Mouse (Mus musculus) c-Kit-positive CD71-positive TER-119-positive erythroid progenitor cells, embryonic 14.5 days (primary cell): ENCODE results near the gene Fabp1.
A peak's percentile ranks its signal among the peaks of the same experiment; 100 is the strongest.

Experiments used
- DNase-seq: peaks from one replicate; pipeline ENCODE4 v3.0.0-alpha.2; 2013; ENCODE audit warnings: low spot score

Gene Fabp1

GRCm38 (mm10) chr6:71199612-71200011 lies at the start of gene Fabp1:
TSS of gene Fabp1 (plus strand) at chr6:71199827.
- DNase-seq = no peak

- DNase-seq = no peak
Observed at GRCm38 (mm10) chr6:71151098-71151497, 48.5 kb upstream of the Fabp1 start.

GRCm38 (mm10) chr6:71153486-71153885 lies 46.1 kb upstream of the Fabp1 start:
- DNase-seq = no peak

- no peak for DNase-seq
Observed at GRCm38 (mm10) chr6:71154861-71155260, 44.8 kb upstream of the Fabp1 start.

- peak; percentile 25 for DNase-seq
Observed at GRCm38 (mm10) chr6:71156674-71157326, 42.8 kb upstream of the Fabp1 start.

- no peak for DNase-seq
Observed at GRCm38 (mm10) chr6:71161290-71161689, 38.3 kb upstream of the Fabp1 start.

- no peak for DNase-seq
Observed at GRCm38 (mm10) chr6:71162269-71162668, 37.4 kb upstream of the Fabp1 start.

GRCm38 (mm10) chr6:71164394-71164793 lies 35.2 kb upstream of the Fabp1 start:
- DNase-seq = no peak

- DNase-seq = no peak
Observed at GRCm38 (mm10) chr6:71166551-71167169, 33.0 kb upstream of the Fabp1 start.

GRCm38 (mm10) chr6:71172812-71173580 lies 26.6 kb upstream of the Fabp1 start:
- DNase-seq = no peak

- no peak for DNase-seq
Observed at GRCm38 (mm10) chr6:71180596-71180995, 19.0 kb upstream of the Fabp1 start.

- no peak for DNase-seq
Observed at GRCm38 (mm10) chr6:71184941-71185604, 14.6 kb upstream of the Fabp1 start.

GRCm38 (mm10) chr6:71189578-71189977 lies 10.0 kb upstream of the Fabp1 start:
- no peak for DNase-seq

- no peak for DNase-seq
Observed at GRCm38 (mm10) chr6:71190501-71190900, 9.1 kb upstream of the Fabp1 start.

GRCm38 (mm10) chr6:71193151-71193740 lies 6.4 kb upstream of the Fabp1 start:
- no peak for DNase-seq

- DNase-seq = no peak
Observed at GRCm38 (mm10) chr6:71196107-71196506, 3.5 kb upstream of the Fabp1 start.

GRCm38 (mm10) chr6:71197636-71198535 lies 1.7 kb upstream of the Fabp1 start:
- DNase-seq = no peak

- DNase-seq = no peak
Observed at GRCm38 (mm10) chr6:71201925-71202324, 2.3 kb downstream of the Fabp1 start.

- no peak for DNase-seq
Observed at GRCm38 (mm10) chr6:71203674-71204073, 4.0 kb downstream of the Fabp1 start.

GRCm38 (mm10) chr6:71204166-71204565 lies 4.5 kb downstream of the Fabp1 start:
- DNase-seq = no peak

GRCm38 (mm10) chr6:71208691-71209090 lies 9.1 kb downstream of the Fabp1 start:
- DNase-seq = no peak
